Mouse (Mus musculus) G1E (cell line): ENCODE data around the gene Mcrip2.

Experiments
- CTCF ChIP-seq: IDR thresholded peaks from 2 replicates; pipeline ENCODE4 v1.5.1; 2012; ENCODE audit warnings: low read depth, low read length, inconsistent platforms, mixed read lengths
- GATA1 ChIP-seq: IDR thresholded peaks from 2 replicates; pipeline ENCODE4 v1.6.1; 2012; ENCODE audit warnings: borderline replicate concordance, low read length, inconsistent platforms, mixed read lengths
- GATA2 ChIP-seq: IDR thresholded peaks from 2 replicates; pipeline ENCODE4 v1.6.1; 2012; ENCODE audit warnings: low read depth, low read length, inconsistent platforms, borderline replicate concordance

DNA sequence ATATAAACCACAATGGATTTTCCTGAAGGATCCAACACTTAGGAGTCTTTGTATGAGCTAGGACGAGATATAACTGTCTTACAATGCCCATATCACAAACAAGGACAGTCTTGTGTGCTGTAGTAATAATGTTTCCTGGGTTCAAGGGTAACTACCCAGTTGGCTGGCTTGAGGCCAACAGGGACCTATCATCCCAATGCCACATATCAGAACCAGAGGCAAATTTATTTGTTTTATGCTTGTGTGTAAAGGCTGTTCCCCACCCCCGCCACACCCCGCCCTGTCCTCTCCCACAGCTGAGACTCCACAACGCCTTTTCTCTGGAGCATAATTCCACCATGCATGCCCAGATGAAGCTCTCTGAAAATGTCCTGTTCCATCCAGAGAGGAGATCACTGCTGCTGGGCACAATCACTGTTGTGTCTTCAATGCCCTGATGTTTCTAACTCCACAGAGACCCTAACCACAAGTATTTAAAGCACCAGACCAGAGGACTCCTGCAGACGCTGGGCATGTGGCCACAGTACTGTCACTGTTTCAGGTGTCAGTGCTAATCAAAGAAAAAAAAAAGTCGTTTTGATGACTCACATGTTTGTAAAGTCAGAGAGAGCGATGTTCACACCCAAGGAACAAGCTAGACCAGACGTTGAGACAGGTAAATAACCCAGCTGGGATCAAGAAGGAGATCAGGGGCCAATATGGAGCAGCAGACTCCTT lies 48.5 kb upstream of the Mcrip2 start:
- TF ChIP-seq CTCF (no peak), GATA1 (no peak), GATA2 (no peak)
